Mouse (Mus musculus) stomach, postnatal 0 days (tissue): Measurements from ENCODE around the gene Lyg1.
A peak's percentile ranks its signal among the peaks of the same experiment; 100 is the strongest.

Experiments used
- CTCF ChIP-seq: IDR thresholded peaks from 2 replicates; pipeline ENCODE4 v1.5.1; 2016; ENCODE audit warnings: antibody characterized with exemption, low read depth, mild to moderate bottlenecking, moderate library complexity
- EP300 ChIP-seq: optimal IDR thresholded peaks from 2 replicates; pipeline ENCODE3; 2016; ENCODE audit warnings: antibody characterized with exemption

GRCm38 (mm10) chr1:37996877-37997484 is 39.4 kb upstream of the Lyg1 start:
- no peak for TF ChIP-seq CTCF
- peak; percentile 93 for TF ChIP-seq EP300
